Mouse (Mus musculus) liver, embryonic 14.5 days (tissue): ENCODE results near the gene Snhg11.

ENCODE experiments used
- CTCF ChIP-seq: IDR thresholded peaks from 2 replicates; pipeline ENCODE4 v1.5.1; 2016; ENCODE audit warnings: antibody characterized with exemption, low read depth, control low read depth
- EP300 ChIP-seq: IDR thresholded peaks from 2 replicates; pipeline ENCODE4 v1.6.1; 2016; ENCODE audit warnings: antibody characterized with exemption, low read depth

- no peak for TF ChIP-seq EP300
- TF ChIP-seq CTCF = peak; percentile 71
These were observed at the start of gene Snhg11 for GRCm38 (mm10) chr2:158375443-158376122.
